In genomic region chr3:95434136-95434982, GRCm38 (mm10) we compare ENCODE assay signal across 7 mouse cellular contexts. TPM values are rescaled to one million over a fixed set of nuclear protein-coding genes. Genes with fewer than 3 reads are reported as not detected.
DNase-seq lines count a peak whose midpoint lies in the region; ATAC-seq lines count a peak whose summit lies in the region.

Gene Arnt, plus strand, starts transcription at chr3:95434388.

- H3K9me3 ChIP-seq in embryonic facial prominence, embryonic 12.5 days = no peaks in the 10 kb centered on the region
- H3K9me3 ChIP-seq in limb, embryonic 11.5 days (ENCODE audit: control insufficient read depth, low read length) = no peaks in the 10 kb centered on the region
- H3K9me3 ChIP-seq in midbrain, embryonic 14.5 days (ENCODE audit: control insufficient read depth, low read length) = no peaks in the 10 kb centered on the region

- peak; percentile 89 for DNase-seq in adrenal gland, postnatal 25 days
- DNase-seq in heart, adult 11 months = peak; percentile 100
- DNase-seq in kidney, adult 18-20 months = peak; percentile 93
- peak; percentile 93 for DNase-seq in limb, embryonic 11.5 days (ENCODE audit: low spot score)
- peak; percentile 95 for DNase-seq in midbrain, embryonic 14.5 days
- peak; percentile 81 to 84 for DNase-seq in spleen, adult 18-20 months

- WGBS in embryonic facial prominence, embryonic 12.5 days = under 1% methylated on average over 47 of the region's 47 CpGs
- under 1% methylated on average over 47 of the region's 47 CpGs for WGBS in limb, embryonic 11.5 days
- under 1% methylated on average over 47 of the region's 47 CpGs for WGBS in midbrain, embryonic 14.5 days

- peak within 1 kb of the TSS; percentile 69 for H3K27ac ChIP-seq in embryonic facial prominence, embryonic 12.5 days
- no peak within 1 kb of the TSS for H3K27ac ChIP-seq in limb, embryonic 11.5 days (replicated peaks; ENCODE audit: low read depth, low read length)
- H3K27ac ChIP-seq in midbrain, embryonic 14.5 days (replicated peaks; ENCODE audit: low read depth, low read length) = peak within 1 kb of the TSS; percentile 86

- peaks cover 3% of the 10 kb centered on the region; the same call in 1 of the 2 replicates for H3K4me1 ChIP-seq in embryonic facial prominence, embryonic 12.5 days
- H3K4me1 ChIP-seq in limb, embryonic 11.5 days (ENCODE audit: control insufficient read depth, insufficient read depth, low read length) = 0 out of 2 replicates have a peak, but pooled peaks cover 3% of the 10 kb centered on the region
- H3K4me1 ChIP-seq in midbrain, embryonic 14.5 days (ENCODE audit: control insufficient read depth, insufficient read depth, low read length) = peaks cover 16% of the 10 kb centered on the region

- H3K9ac ChIP-seq in embryonic facial prominence, embryonic 12.5 days = peak within 1 kb of the TSS; percentile 63
- peak within 1 kb of the TSS; percentile 81 for H3K9ac ChIP-seq in limb, embryonic 11.5 days (ENCODE audit: low read length)
- peak within 1 kb of the TSS; percentile 77 for H3K9ac ChIP-seq in midbrain, embryonic 14.5 days (replicated peaks; ENCODE audit: low read length)

- H3K36me3 ChIP-seq in embryonic facial prominence, embryonic 12.5 days = peaks cover 10% of the 10 kb centered on the region
- H3K36me3 ChIP-seq in limb, embryonic 11.5 days (ENCODE audit: control insufficient read depth, insufficient read depth, low read length) = 0 out of 2 replicates have a peak, but pooled peaks cover 4% of the 10 kb centered on the region
- H3K36me3 ChIP-seq in midbrain, embryonic 14.5 days (ENCODE audit: control insufficient read depth, insufficient read depth, low read length) = peaks cover 12% of the 10 kb centered on the region

- ATAC-seq in embryonic facial prominence, embryonic 12.5 days (ENCODE audit: insufficient number of reproducible peaks, insufficient read depth, low FRiP score, low TSS enrichment) = peak; percentile 98
- peak; percentile 99 for ATAC-seq in limb, embryonic 11.5 days (ENCODE audit: insufficient number of reproducible peaks, low FRiP score, low TSS enrichment, low read depth)
- peak; percentile 99 for ATAC-seq in midbrain, embryonic 14.5 days (ENCODE audit: low FRiP score, low TSS enrichment)

- H3K4me2 ChIP-seq in embryonic facial prominence, embryonic 12.5 days (replicated peaks) = peak within 1 kb of the TSS; percentile 56
- H3K4me2 ChIP-seq in limb, embryonic 11.5 days (ENCODE audit: low read depth, severe bottlenecking) = peak within 1 kb of the TSS; percentile 69
- H3K4me2 ChIP-seq in midbrain, embryonic 14.5 days (ENCODE audit: low read length) = peak within 1 kb of the TSS; percentile 81

- H3K4me3 ChIP-seq in embryonic facial prominence, embryonic 12.5 days = peak within 1 kb of the TSS; percentile 64
- peak within 1 kb of the TSS; percentile 88 for H3K4me3 ChIP-seq in limb, embryonic 11.5 days (ENCODE audit: low read depth, low read length)
- peak within 1 kb of the TSS; percentile 93 for H3K4me3 ChIP-seq in midbrain, embryonic 14.5 days (replicated peaks; ENCODE audit: low read depth, low read length)

- H3K27me3 ChIP-seq in embryonic facial prominence, embryonic 12.5 days = no peaks in the 10 kb centered on the region
- no peaks in the 10 kb centered on the region for H3K27me3 ChIP-seq in limb, embryonic 11.5 days (ENCODE audit: control insufficient read depth, insufficient read depth, low read length)
- H3K27me3 ChIP-seq in midbrain, embryonic 14.5 days (ENCODE audit: control insufficient read depth, insufficient read depth, low read length) = no peaks in the 10 kb centered on the region

RNA-seq across cellular contexts. Expression of gene Arnt, which starts in this region (rescaled TPM):
- total RNA-seq in adrenal gland, postnatal 25 days (2021) = 68.2 and 87.6 TPM in 2 replicates
- 51.5 and 53.6 TPM in 2 replicates for polyA plus RNA-seq in embryonic facial prominence, embryonic 12.5 days (2016; fragmentation: Nextera tagmentation; extraction: Ambion mirVana)
- polyA plus RNA-seq in limb, embryonic 11.5 days (2014; fragmentation: Nextera tagmentation; extraction: Ambion mirVana) = 32.0 and 37.1 TPM in 2 replicates
- polyA plus RNA-seq in midbrain, embryonic 14.5 days (2014; fragmentation: Nextera tagmentation; extraction: Ambion mirVana) = 8.1 and 16.0 TPM in 2 replicates
